Mouse (Mus musculus) central nervous system, embryonic 11.5 days (tissue): ENCODE data around the gene Zfp772. TPM values are rescaled to one million over a fixed set of nuclear protein-coding genes. Genes with fewer than 3 reads are reported as not detected.

Experiments
- polyA plus RNA-seq: library from polyadenylated mRNA; depleted of rRNA; stranded (reverse); fragments of >200 nt; gene quantifications from 2 replicates; pipeline ENCODE4 v1.2.3, GENCODE M21; 2012; rRNA removed

Zfp772 gene
- polyA plus RNA-seq: 5.1 and 8.3 TPM in 2 replicates

GRCm38 (mm10) chr7:7209313-7210151 is at the start of gene Zfp772:
Gene Zfp772, minus strand, starts transcription at chr7:7209998.

DNA sequence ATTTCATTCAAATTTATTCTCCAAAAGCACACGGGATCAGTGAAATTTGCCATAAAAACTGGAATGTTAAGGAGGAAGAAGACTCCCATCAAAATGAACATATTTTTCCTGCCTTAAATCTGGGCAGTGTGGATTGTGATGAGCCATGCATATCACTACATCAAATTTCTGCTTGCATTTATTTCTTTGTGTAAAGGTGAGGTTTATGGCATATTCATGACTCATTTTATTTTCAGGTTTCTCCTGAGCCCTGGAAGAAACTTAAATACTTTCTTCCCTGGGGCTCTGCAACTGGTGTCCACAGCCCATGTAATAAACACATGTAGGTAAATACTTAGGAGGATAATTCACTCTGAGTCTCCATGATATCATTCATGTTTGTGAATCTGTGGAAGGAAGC is 37.4 kb upstream of the Zfp772 start, which contains the start of gene Vmn2r29:
TSS of gene Vmn2r29 (minus strand) at position 101 of the 400 bp plus-strand sequence.

GRCm38 (mm10) chr7:7171227-7172147 is 38.3 kb downstream of the Zfp772 start, which contains the start of gene Zfp418:
Gene Zfp418, plus strand, starts transcription at chr7:7171330.

Other genes with a start within 250 kb of the Zfp772 start
- gene Aurkc, start 214.7 kb downstream of the Zfp772 start, polyA plus RNA-seq: 0.12 and 0.42 TPM in 2 replicates
- gene Zfp954, start 88.5 kb downstream of the Zfp772 start, polyA plus RNA-seq: 12.3 and 14.4 TPM in 2 replicates
- gene Zfp773, start 73.2 kb downstream of the Zfp772 start, polyA plus RNA-seq: 3.4 and 4.5 TPM in 2 replicates
- gene Zfp418, start 38.7 kb downstream of the Zfp772 start, polyA plus RNA-seq: 1.7 and 2.7 TPM in 2 replicates
- gene Vmn2r29, start 37.3 kb upstream of the Zfp772 start, polyA plus RNA-seq: 0.53 and 0.92 TPM in 2 replicates
- gene Gm45844, start 68.3 kb upstream of the Zfp772 start, polyA plus RNA-seq: 1.6 and 2.1 TPM in 2 replicates
- 28.4 and 32.8 TPM in 2 replicates for gene Clcn4, start 90.9 kb upstream of the Zfp772 start, polyA plus RNA-seq
- gene Vmn2r30, start 127.6 kb upstream of the Zfp772 start, polyA plus RNA-seq: not detected in 2 replicates
- not detected in 2 replicates for gene Gm45783, start 164.6 kb upstream of the Zfp772 start, polyA plus RNA-seq
- gene Vmn2r31, start 189.7 kb upstream of the Zfp772 start, polyA plus RNA-seq: not detected in 2 replicates